Mouse (Mus musculus): ENCODE data around the gene Zbed4. TPM values are rescaled to one million over a fixed set of nuclear protein-coding genes. Genes with fewer than 3 reads are reported as not detected.

Gene Zbed4
- total and polyA plus RNA-seq, 3 experiments = 53.2 to 57.9 TPM; not detected in 1

DNA sequence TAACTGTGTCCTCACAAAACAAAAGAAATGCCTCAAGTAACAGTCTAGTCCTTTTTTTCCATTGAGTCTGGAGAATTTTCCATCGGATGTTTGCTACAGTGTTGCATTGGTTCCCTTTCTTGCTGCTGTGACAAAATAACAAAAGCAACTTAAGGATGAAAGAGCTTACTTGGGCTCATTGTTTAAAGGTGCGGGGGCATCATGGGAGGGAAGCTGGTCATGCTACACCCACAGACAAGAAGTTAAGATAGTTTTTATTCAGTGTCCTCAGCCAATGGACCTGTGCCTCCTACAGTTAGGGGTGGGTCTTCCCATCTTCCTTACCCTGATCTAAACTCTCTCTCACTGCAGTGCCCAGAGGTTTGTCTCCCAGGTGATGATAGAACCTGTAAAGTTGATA lies 13.0 kb upstream of the Zbed4 start (continued):
- no peak for TF ChIP-seq USF2 (IDR thresholded peaks at IDR 0.05; ENCODE audit: borderline replicate concordance in 1 of 2, insufficient read depth in 1 of 2, low read depth in 1 of 2, low read length in 2 of 2)
- no peak for TF ChIP-seq KAT2A (conservative IDR thresholded peaks at IDR 0.05; ENCODE audit: low read depth, low read length)

DNA sequence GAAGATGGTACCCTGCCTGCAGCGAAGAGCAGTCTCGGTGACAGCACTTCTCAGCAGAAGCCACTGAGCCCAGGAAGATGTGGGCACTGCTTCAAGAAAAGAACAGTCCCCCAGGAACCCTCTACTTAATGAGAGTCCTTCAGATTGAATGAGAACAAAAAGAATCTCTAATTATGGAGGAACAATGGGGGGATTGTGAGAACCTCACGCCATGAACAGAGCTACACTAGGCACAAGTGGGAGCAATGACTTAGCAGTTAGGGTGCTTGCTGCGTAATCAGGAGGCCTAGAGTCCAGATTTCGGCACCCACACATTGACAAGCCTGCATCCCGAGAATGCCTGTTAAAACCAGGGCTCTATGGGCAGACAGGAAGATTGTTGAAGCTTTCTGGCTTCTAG lies 10.1 kb upstream of the Zbed4 start:
- no peaks in the 10 kb centered on the region; a peak in 1 of 4 replicates for H3K36me3 ChIP-seq (ENCODE audit: control insufficient read depth in 1 of 2, insufficient read depth in 2 of 2, low read length in 2 of 2)
- no peaks in the 10 kb centered on the region for H3K4me1 ChIP-seq (ENCODE audit: control insufficient read depth in 1 of 2, insufficient read depth in 2 of 2, low read length in 2 of 2)
- no peaks in the 10 kb centered on the region for H3K79me2 ChIP-seq (ENCODE audit: control insufficient read depth, insufficient read depth, low read length, poor library complexity)
- H3K27me3 ChIP-seq (ENCODE audit: control insufficient read depth in 1 of 2, insufficient read depth in 2 of 2, low read length in 2 of 2) = no peaks in the 10 kb centered on the region
- H3K9ac ChIP-seq (ENCODE audit: control insufficient read depth, low read depth, low read length, poor library complexity, severe bottlenecking) = no peak overlapping the region
- no peak for DNase-seq (ENCODE audit: low read depth, low spot score)
- no peak overlapping the region for H3K4me3 ChIP-seq (ENCODE audit: control insufficient read depth in 1 of 2, insufficient read depth in 1 of 2, low read depth in 2 of 2, low read length in 2 of 2)
- H3K9me3 ChIP-seq (replicated peaks; ENCODE audit: insufficient read depth, low read length) = no peaks in the 10 kb centered on the region
- H3K27ac ChIP-seq (ENCODE audit: control insufficient read depth, low read depth, low read length) = no peak overlapping the region
- TF ChIP-seq USF1 (IDR thresholded peaks at IDR 0.05; ENCODE audit: low read depth, low read length) (no peak), JUND (IDR thresholded peaks at IDR 0.05; ENCODE audit: low read depth, low read length) (no peak), POLR2AphosphoS5 (IDR thresholded peaks at IDR 0.05; ENCODE audit: borderline replicate concordance, low read depth, low read length) (no peak), ZNF384 (IDR thresholded peaks at IDR 0.05; ENCODE audit: low read depth, low read length) (no peak), EP300 (IDR thresholded peaks at IDR 0.05; ENCODE audit: low read depth in 1 of 2, low read length in 2 of 2) (no peak), MAX (IDR thresholded peaks at IDR 0.05; ENCODE audit: low read length) (no peak), CHD2 (IDR thresholded peaks at IDR 0.05; ENCODE audit: low read length) (no peak), CHD1 (IDR thresholded peaks at IDR 0.05; ENCODE audit: low read depth, low read length) (no peak), ZKSCAN1 (IDR thresholded peaks at IDR 0.05; ENCODE audit: low read depth, low read length) (no peak), MYC (IDR thresholded peaks at IDR 0.05; ENCODE audit: low read depth, low read length) (no peak), ELF1 (IDR thresholded peaks at IDR 0.05; ENCODE audit: low read depth, low read length) (no peak), ZC3H11A (IDR thresholded peaks at IDR 0.05; ENCODE audit: low read depth, low read length) (no peak), NRF1 (IDR thresholded peaks at IDR 0.05; ENCODE audit: insufficient read depth, low read depth, low read length, poor library complexity, severe bottlenecking) (no peak), RCOR1 (IDR thresholded peaks at IDR 0.05; ENCODE audit: low read depth, low read length) (no peak), ZMIZ1 (IDR thresholded peaks at IDR 0.05; ENCODE audit: low read depth, low read length) (no peak), SMC3 (IDR thresholded peaks at IDR 0.05; ENCODE audit: low read depth, low read length) (no peak), MXI1 (IDR thresholded peaks at IDR 0.05; ENCODE audit: low read depth, low read length) (no peak), HCFC1 (IDR thresholded peaks at IDR 0.05; ENCODE audit: low read depth, low read length) (no peak), NELFE (IDR thresholded peaks at IDR 0.05; ENCODE audit: low read depth, low read length) (no peak), MYB (IDR thresholded peaks at IDR 0.05; ENCODE audit: low read depth, low read length) (no peak)
